Mouse (Mus musculus) hindbrain, embryonic 11.5 days (tissue): Measurements from ENCODE around the gene Ivd. TPM values are rescaled to one million over a fixed set of nuclear protein-coding genes. Genes with fewer than 3 reads are reported as not detected.
A peak's percentile ranks its signal among the peaks of the same experiment; 100 is the strongest.

Experiments
- ATAC-seq: fragments of 200-750 bp; cut with Nextera tagmentation; 2 replicates; pipeline ENCODE4 v1.8.0; 2017; ENCODE audit warnings: mild to moderate bottlenecking, moderate TSS enrichment, moderate library complexity; ENCODE audit not compliant: low FRiP score
- DNase-seq: peaks from one replicate; pipeline ENCODE4 v3.0.0-alpha.2; 2015; ENCODE audit warnings: low spot score
- H3K27ac ChIP-seq: fragments of 300-500 bp; sonication (generic); 2 replicates; pipeline ENCODE4 v1.5.1; 2014; ENCODE audit warnings: mild to moderate bottlenecking, low read depth, low read length
- H3K27me3 ChIP-seq: fragments of 300-500 bp; sonication (generic); 2 replicates; pipeline ENCODE4 v1.6.1; 2014; ENCODE audit warnings: mild to moderate bottlenecking, low read length, moderate library complexity, mixed read lengths; ENCODE audit not compliant: control insufficient read depth, insufficient read depth
- H3K36me3 ChIP-seq: fragments of 300-500 bp; sonication (generic); 2 replicates; pipeline ENCODE4 v1.6.1; 2014; ENCODE audit warnings: mild to moderate bottlenecking, low read length, moderate library complexity, mixed read lengths; ENCODE audit not compliant: control insufficient read depth, insufficient read depth
- H3K4me1 ChIP-seq: fragments of 300-500 bp; sonication (generic); replicated peaks from 2 replicates; pipeline ENCODE4 v1.6.1; 2014; ENCODE audit warnings: low read length, mixed read lengths; ENCODE audit not compliant: control insufficient read depth, insufficient read depth
- H3K4me2 ChIP-seq: fragments of 300-500 bp; sonication (generic); replicated peaks from 2 replicates; pipeline ENCODE4 v1.6.1; 2014; ENCODE audit warnings: mild to moderate bottlenecking, low read depth, low read length
- H3K4me3 ChIP-seq: fragments of 300-500 bp; sonication (generic); 2 replicates; pipeline ENCODE4 v1.5.1; 2014; ENCODE audit warnings: low read depth, low read length
- H3K9ac ChIP-seq: fragments of 300-500 bp; sonication (generic); 2 replicates; pipeline ENCODE4 v1.6.1; 2014; ENCODE audit warnings: low read depth, low read length
- H3K9me3 ChIP-seq: fragments of 300-500 bp; sonication (generic); 2 replicates; pipeline ENCODE4 v1.6.1; 2016; ENCODE audit warnings: low read length; ENCODE audit not compliant: control insufficient read depth
- WGBS: fragments of 180-500 bp; shearing (Covaris S2); extraction: QIAGEN DNeasy Blood & Tissue Kit; methylation state at CpG from one replicate; pipeline ENCODE4 v1.1.7; 2014; 5-methylcytosine and 5-hydroxymethylcytosine counted together
- polyA plus RNA-seq: library from polyadenylated mRNA; unstranded; fragments of >200 nt; fragmentation: Nextera tagmentation; extraction: Ambion mirVana; gene quantifications from 2 replicates; pipeline ENCODE4 v1.2.1, GENCODE M21; 2014

The Ivd gene
- polyA plus RNA-seq, 1 experiment from 2014 or later, result 45.0 TPM

GRCm38 (mm10) chr2:118873018-118873417, 11.3 kb downstream of the Ivd start:
- H3K36me3 ChIP-seq, result no peaks in the 10 kb centered on the region
- no peak overlapping the region for H3K4me2 ChIP-seq
- H3K4me1 ChIP-seq, result no peaks in the 10 kb centered on the region
- no peak overlapping the region for H3K4me3 ChIP-seq
- ATAC-seq (no peak), DNase-seq (no peak)
- no peak overlapping the region for H3K27ac ChIP-seq
- H3K27me3 ChIP-seq, result no peaks in the 10 kb centered on the region
- H3K9me3 ChIP-seq, result no peaks in the 10 kb centered on the region
- H3K9ac ChIP-seq, result no peak overlapping the region
- WGBS, result 92% methylated on average over 5 of the region's 5 CpGs

GRCm38 (mm10) chr2:118873890-118874430, 12.2 kb downstream of the Ivd start:
- Histone ChIP-seq H3K36me3 (no peaks in the 10 kb centered on the region), H3K9me3 (no peaks in the 10 kb centered on the region), H3K27me3 (no peaks in the 10 kb centered on the region), H3K4me3 (no peak overlapping the region), H3K27ac (no peak overlapping the region), H3K4me2 (no peak overlapping the region), H3K9ac (no peak overlapping the region), H3K4me1 (no peaks in the 10 kb centered on the region)
- ATAC-seq (no peak), DNase-seq (no peak)
- 93% methylated on average over 6 of the region's 6 CpGs for WGBS

- Histone ChIP-seq H3K27me3 (no peaks in the 10 kb centered on the region), H3K4me3 (no peak overlapping the region), H3K9ac (no peak overlapping the region), H3K36me3 (no peaks in the 10 kb centered on the region), H3K4me2 (no peak overlapping the region), H3K4me1 (no peaks in the 10 kb centered on the region), H3K27ac (no peak overlapping the region), H3K9me3 (no peaks in the 10 kb centered on the region)
- ATAC-seq (no peak), DNase-seq (no peak)
- 92% methylated on average over 8 of the region's 8 CpGs for WGBS
These were observed 13.6 kb downstream of the Ivd start for GRCm38 (mm10) chr2:118875316-118875715.

- H3K9me3 ChIP-seq, result no peaks in the 10 kb centered on the region
- no peak overlapping the region for H3K4me2 ChIP-seq
- H3K9ac ChIP-seq, result no peak overlapping the region
- no peaks in the 10 kb centered on the region for H3K27me3 ChIP-seq
- no peak overlapping the region for H3K4me3 ChIP-seq
- 97% methylated on average over 9 of the region's 9 CpGs for WGBS
- no peaks in the 10 kb centered on the region for H3K36me3 ChIP-seq
- H3K4me1 ChIP-seq, result no peaks in the 10 kb centered on the region
- no peak for DNase-seq
- no peak for ATAC-seq
- H3K27ac ChIP-seq, result no peak overlapping the region
These were observed 14.7 kb downstream of the Ivd start for GRCm38 (mm10) chr2:118876453-118876852.

- no peak for ATAC-seq
- no peak for DNase-seq
- no peak overlapping the region for H3K4me2 ChIP-seq
These were observed 19.3 kb downstream of the Ivd start for GRCm38 (mm10) chr2:118881019-118881418.

GRCm38 (mm10) chr2:118881956-118882355, 20.2 kb downstream of the Ivd start:
- Histone ChIP-seq H3K9ac (no peak overlapping the region), H3K4me1 (0 out of 2 replicates have a peak, but pooled peaks cover 5% of the 10 kb centered on the region), H3K4me2 (no peak overlapping the region), H3K4me3 (no peak overlapping the region), H3K27ac (no peak overlapping the region), H3K36me3 (no peaks in the 10 kb centered on the region), H3K27me3 (no peaks in the 10 kb centered on the region), H3K9me3 (no peaks in the 10 kb centered on the region)
- no peak for ATAC-seq
- no peak for DNase-seq
- WGBS, result 88% methylated on average over 5 of the region's 5 CpGs

More at GRCm38 (mm10) chr2:118881019-118881418, 19.3 kb downstream of the Ivd start:
- Histone ChIP-seq H3K9me3 (no peaks in the 10 kb centered on the region), H3K4me1 (0 out of 2 replicates have a peak, but pooled peaks cover 5% of the 10 kb centered on the region), H3K4me3 (no peak overlapping the region), H3K27ac (no peak overlapping the region), H3K36me3 (no peaks in the 10 kb centered on the region), H3K27me3 (no peaks in the 10 kb centered on the region), H3K9ac (no peak overlapping the region)
- WGBS, result 90% methylated on average over 4 of the region's 4 CpGs

GRCm38 (mm10) chr2:118882840-118883679, 21.3 kb downstream of the Ivd start:
- ATAC-seq, result peak; percentile 72
- 2% methylated on average over 32 of the region's 32 CpGs for WGBS

GRCm38 (mm10) chr2:118887440-118887839, 25.7 kb downstream of the Ivd start:
- H3K4me2 ChIP-seq, result no peak overlapping the region
- no peaks in the 10 kb centered on the region for H3K36me3 ChIP-seq
- no peak overlapping the region for H3K4me3 ChIP-seq
- no peaks in the 10 kb centered on the region for H3K9me3 ChIP-seq
- WGBS, result 74% methylated on average over 13 of the region's 13 CpGs
- no peak for ATAC-seq
- H3K27ac ChIP-seq, result no peak overlapping the region
- H3K9ac ChIP-seq, result no peak overlapping the region
- DNase-seq, result no peak
- 0 out of 2 replicates have a peak, but pooled peaks cover 5% of the 10 kb centered on the region for H3K4me1 ChIP-seq
- 0 out of 2 replicates have a peak, but pooled peaks cover 2% of the 10 kb centered on the region for H3K27me3 ChIP-seq

More at GRCm38 (mm10) chr2:118882840-118883679, 21.3 kb downstream of the Ivd start:
- Histone ChIP-seq H3K27ac (no peak overlapping the region), H3K36me3 (no peaks in the 10 kb centered on the region), H3K4me3 (peak overlapping the region; percentile 34), H3K27me3 (0 out of 2 replicates have a peak, but pooled peaks cover 2% of the 10 kb centered on the region), H3K9ac (peak overlapping the region; percentile 56; the same call in 1 of the 2 replicates), H3K9me3 (no peaks in the 10 kb centered on the region), H3K4me1 (0 out of 2 replicates have a peak, but pooled peaks cover 5% of the 10 kb centered on the region), H3K4me2 (peak overlapping the region; percentile 72)
- peak; percentile 88 for DNase-seq
